25 mouse cellular contexts compared by ENCODE assay signal in the genomic region with DNA sequence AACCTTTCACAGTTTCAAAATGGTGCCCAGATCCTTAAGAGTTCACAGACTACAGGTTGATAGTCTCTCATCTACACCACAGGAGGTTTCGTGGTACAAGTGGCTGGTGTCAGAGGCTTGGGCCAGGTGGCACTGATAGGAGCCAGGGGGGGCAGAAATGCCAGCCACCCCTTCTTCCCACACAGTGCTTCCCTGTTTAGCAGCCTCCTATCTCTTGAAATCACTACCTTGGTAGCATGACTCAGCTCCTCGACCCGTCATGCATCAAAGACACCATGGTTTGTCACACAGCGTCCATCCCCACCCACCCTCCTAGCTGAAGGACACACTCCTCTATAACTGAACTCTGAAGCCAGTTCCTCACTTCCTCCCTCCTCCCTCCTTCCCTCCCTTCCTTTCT.
DNase-seq lines count a peak whose midpoint lies in the region; ATAC-seq and TF ChIP-seq lines count a peak whose summit lies in the region.
"Had no signal": no experiment of that assay in that cellular context is flagged by ENCODE, and none has a peak within 500 bp of the region (broad histone marks: within the 10 kb centered on the region; RNA-seq: fewer than 3 reads in every experiment).

No protein-coding gene starts in this region.

- no peak overlapping the region for H3K9ac ChIP-seq in MEL (ENCODE audit: control insufficient read depth, low read depth, low read length, poor library complexity, severe bottlenecking)
- H3K9ac ChIP-seq: forebrain, embryonic 15.5 days; heart, embryonic 12.5 days; hindbrain, embryonic 12.5 days; limb, embryonic 15.5 days; liver, embryonic 15.5 days; lung, embryonic 15.5 days had no signal

- H3K27me3 ChIP-seq in MEL (ENCODE audit: control insufficient read depth in 1 of 2, insufficient read depth in 2 of 2, low read length in 2 of 2), result no peaks in the 10 kb centered on the region
- H3K27me3 ChIP-seq: forebrain, embryonic 15.5 days; heart, embryonic 12.5 days; hindbrain, embryonic 12.5 days; limb, embryonic 15.5 days; liver, embryonic 15.5 days; lung, embryonic 15.5 days had no signal

- no peak overlapping the region for H3K4me3 ChIP-seq in MEL (ENCODE audit: control insufficient read depth in 1 of 2, insufficient read depth in 1 of 2, low read depth in 2 of 2, low read length in 2 of 2)
- H3K4me3 ChIP-seq: forebrain, embryonic 15.5 days; heart, embryonic 12.5 days; hindbrain, embryonic 12.5 days; limb, embryonic 15.5 days; liver, embryonic 15.5 days; lung, embryonic 15.5 days had no signal

- no peak for TF ChIP-seq POLR2A in MEL (IDR thresholded peaks at IDR 0.05; ENCODE audit: control insufficient read depth in 1 of 2, insufficient read depth in 1 of 2, low read depth in 1 of 2, low read length in 2 of 2, poor library complexity in 1 of 2)

- TF ChIP-seq RAD21 in MEL (IDR thresholded peaks at IDR 0.05; ENCODE audit: low read depth, low read length), result no peak

- H3K27ac ChIP-seq in MEL (ENCODE audit: control insufficient read depth, low read depth, low read length), result no peak overlapping the region
- H3K27ac ChIP-seq: forebrain, embryonic 15.5 days; hindbrain, embryonic 12.5 days; limb, embryonic 15.5 days; liver, embryonic 15.5 days; lung, embryonic 15.5 days; macrophage had no signal

- no peaks in the 10 kb centered on the region for H3K36me3 ChIP-seq in MEL (ENCODE audit: control insufficient read depth in 1 of 2, insufficient read depth in 2 of 2, low read length in 2 of 2)
- H3K36me3 ChIP-seq: hindbrain, embryonic 12.5 days; limb, embryonic 15.5 days; liver, embryonic 15.5 days had no signal

- DNase-seq in adrenal gland, adult (ENCODE audit: inconsistent age in 2 of 2, low spot score in 1 of 2), result peak; percentile 66 to 77
- DNase-seq in adrenal gland, postnatal 4 days (ENCODE audit: low spot score in 2 of 2), result no peak
- DNase-seq in MEL (ENCODE audit: low read depth, low spot score), result peak; percentile 10
- peak; percentile 56 to 58 for DNase-seq in adrenal gland, postnatal 36 days
- no peak for DNase-seq in kidney, postnatal 14 days
- no peak for DNase-seq in cerebellum, postnatal 36 days
- no peak for DNase-seq in layer of hippocampus, postnatal 10 days (ENCODE audit: low spot score in 2 of 2)
- DNase-seq: cerebellum, adult 11-12 months; cerebellum, postnatal 25 days; gastrocnemius, postnatal 10 days; heart, adult 11 months; heart, postnatal 14 days; kidney, postnatal 36 days; layer of hippocampus, adult 9-11 months; left cerebral cortex, postnatal 4 days had no signal

- TF ChIP-seq EP300 in MEL (IDR thresholded peaks at IDR 0.05; ENCODE audit: low read depth in 1 of 2, low read length in 2 of 2), result no peak

- H3K79me2 ChIP-seq in MEL (ENCODE audit: control insufficient read depth, insufficient read depth, low read length, poor library complexity), result no peaks in the 10 kb centered on the region

- TF ChIP-seq CTCF in MEL (IDR thresholded peaks at IDR 0.05 in 2 of 3, conservative IDR thresholded peaks at IDR 0.05 in 1 of 3; ENCODE audit: control insufficient read depth in 1 of 3, insufficient read depth in 1 of 3, low read depth in 2 of 3, low read length in 3 of 3, poor library complexity in 1 of 3, severe bottlenecking in 1 of 3), result no peak

- no peaks in the 10 kb centered on the region for H3K4me1 ChIP-seq in MEL (ENCODE audit: control insufficient read depth in 1 of 2, insufficient read depth in 2 of 2, low read length in 2 of 2)
- H3K4me1 ChIP-seq: forebrain, embryonic 15.5 days; hindbrain, embryonic 12.5 days; limb, embryonic 15.5 days; liver, embryonic 15.5 days; lung, embryonic 15.5 days had no signal

- ATAC-seq in hematopoietic stem cell, adult 5-6 weeks (replicated peaks in 1 of 2; ENCODE audit: insufficient read depth in 1 of 2, low FRiP score in 2 of 2, low TSS enrichment in 1 of 2, low read depth in 1 of 2, poor library complexity in 2 of 2, severe bottlenecking in 2 of 2), result peak; percentile 33 to 50; a peak in 3 of 4 replicates
- ATAC-seq: CD4-positive, CD25-positive, alpha-beta regulatory T cell, adult 4 months; forebrain, embryonic 15.5 days; intestine, postnatal 0 days had no signal

- no peaks in the 10 kb centered on the region for H3K9me3 ChIP-seq in MEL (replicated peaks; ENCODE audit: insufficient read depth, low read length)
- H3K9me3 ChIP-seq: forebrain, embryonic 15.5 days; heart, embryonic 12.5 days; hindbrain, embryonic 12.5 days; limb, embryonic 15.5 days; liver, embryonic 15.5 days; lung, embryonic 15.5 days had no signal

TF ChIP-seq in MEL, 35 proteins besides CTCF, POLR2A, EP300 and RAD21:
- no peak for TF ChIP-seq POLR2AphosphoS5 (IDR thresholded peaks at IDR 0.05; ENCODE audit: borderline replicate concordance, low read depth, low read length)

Comparison
In these comparisons a context has a peak if more than half of its experiments do, and no peak if none do; other contexts are left out.
1. DNase-seq: peak in adrenal gland, adult (2 of 2), MEL (single experiment) and adrenal gland, postnatal 36 days (2 of 2); none in adrenal gland, postnatal 4 days (0 of 2), kidney, postnatal 14 days (single experiment), cerebellum, postnatal 36 days (0 of 2) and layer of hippocampus, postnatal 10 days (0 of 2).